ENCODE assay signal across 9 mouse cellular contexts in genomic region chr11:70651391-70651790, GRCm38 (mm10). TPM values are rescaled to one million over a fixed set of nuclear protein-coding genes. Genes with fewer than 3 reads are reported as not detected.
DNase-seq lines count a peak whose midpoint lies in the region; ATAC-seq and TF ChIP-seq lines count a peak whose summit lies in the region.
"Had no signal": no experiment of that assay in that cellular context is flagged by ENCODE, and none has a peak within 500 bp of the region (broad histone marks: within the 10 kb centered on the region; RNA-seq: fewer than 3 reads in every experiment).

No protein-coding gene starts in this region.

- peak; percentile 73 for DNase-seq in CH12.LX (ENCODE audit: extremely low read depth)
- DNase-seq in left cerebral cortex, postnatal 10 days (ENCODE audit: extremely low spot score in 1 of 2, low spot score in 2 of 2): no peak
- no peak for DNase-seq in right cerebral cortex, adult 18-20 months
- DNase-seq in right cerebral cortex, postnatal 25 days: no peak

- H3K4me1 ChIP-seq in hindbrain, embryonic 13.5 days (replicated peaks): peaks cover 69% of the 10 kb centered on the region
- H3K4me1 ChIP-seq in hindbrain, embryonic 12.5 days: peaks cover 50% of the 10 kb centered on the region
- H3K4me1 ChIP-seq in CH12.LX (ENCODE audit: control insufficient read depth in 1 of 2, insufficient read depth in 2 of 2): peaks cover 18 to 47% of the 10 kb centered on the region in 2 experiments
- H3K4me1 ChIP-seq in embryonic facial prominence, embryonic 12.5 days: peaks cover 37% of the 10 kb centered on the region
- peaks cover 70% of the 10 kb centered on the region for H3K4me1 ChIP-seq in liver, embryonic 12.5 days

- peaks cover 39% of the 10 kb centered on the region for H3K36me3 ChIP-seq in hindbrain, embryonic 13.5 days
- H3K36me3 ChIP-seq in hindbrain, embryonic 12.5 days: peaks cover 37% of the 10 kb centered on the region
- H3K36me3 ChIP-seq in CH12.LX (replicated peaks in 1 of 2; ENCODE audit: control insufficient read depth in 1 of 2, insufficient read depth in 1 of 2, low read length in 1 of 2): peaks cover 38 to 49% of the 10 kb centered on the region in 2 experiments
- peaks cover 43% of the 10 kb centered on the region for H3K36me3 ChIP-seq in embryonic facial prominence, embryonic 12.5 days
- H3K36me3 ChIP-seq in liver, embryonic 12.5 days: peaks cover 47% of the 10 kb centered on the region

- no peaks in the 10 kb centered on the region for H3K27me3 ChIP-seq in hindbrain, embryonic 13.5 days
- no peaks in the 10 kb centered on the region for H3K27me3 ChIP-seq in hindbrain, embryonic 12.5 days
- H3K27me3 ChIP-seq in CH12.LX (replicated peaks): no peaks in the 10 kb centered on the region
- no peaks in the 10 kb centered on the region for H3K27me3 ChIP-seq in embryonic facial prominence, embryonic 12.5 days
- 0 out of 2 replicates have a peak, but pooled peaks cover 3% of the 10 kb centered on the region for H3K27me3 ChIP-seq in liver, embryonic 12.5 days (replicated peaks)

- no peaks in the 10 kb centered on the region for H3K9me3 ChIP-seq in hindbrain, embryonic 13.5 days
- no peaks in the 10 kb centered on the region for H3K9me3 ChIP-seq in hindbrain, embryonic 12.5 days (replicated peaks)
- H3K9me3 ChIP-seq in CH12.LX (replicated peaks; ENCODE audit: low read length): no peaks in the 10 kb centered on the region
- H3K9me3 ChIP-seq in embryonic facial prominence, embryonic 12.5 days: no peaks in the 10 kb centered on the region
- H3K9me3 ChIP-seq in liver, embryonic 12.5 days (replicated peaks): no peaks in the 10 kb centered on the region

- peaks cover 70% of the 10 kb centered on the region for H3K79me2 ChIP-seq in CH12.LX (replicated peaks; ENCODE audit: control insufficient read depth, extremely low read depth, insufficient read depth, poor library complexity, severe bottlenecking)

- H3K4me2 ChIP-seq in hindbrain, embryonic 13.5 days: peak overlapping the region; percentile 10; the same call in 1 of the 2 replicates
- no peak overlapping the region for H3K4me2 ChIP-seq in hindbrain, embryonic 12.5 days (replicated peaks)
- peak overlapping the region; percentile 87; the same call in 1 of the 2 replicates for H3K4me2 ChIP-seq in CH12.LX (ENCODE audit: insufficient read depth, low read depth, poor library complexity, severe bottlenecking)
- H3K4me2 ChIP-seq in embryonic facial prominence, embryonic 12.5 days (replicated peaks): peak overlapping the region; percentile 97; the same call in 1 of the 2 replicates
- H3K4me2 ChIP-seq in liver, embryonic 12.5 days: peak overlapping the region; percentile 93

- no peak overlapping the region for H3K27ac ChIP-seq in hindbrain, embryonic 13.5 days
- H3K27ac ChIP-seq in hindbrain, embryonic 12.5 days: no peak overlapping the region
- H3K27ac ChIP-seq in CH12.LX (ENCODE audit: insufficient read depth, low read depth): 0 out of 2 replicates have a peak overlapping the region, but pooled peaks have one; percentile 2
- no peak overlapping the region for H3K27ac ChIP-seq in embryonic facial prominence, embryonic 12.5 days
- H3K27ac ChIP-seq in liver, embryonic 12.5 days: peak overlapping the region; percentile 99
- H3K27ac ChIP-seq: left cerebral cortex, adult 2 months had no signal

- TF ChIP-seq EP300 in CH12.LX (IDR thresholded peaks at IDR 0.05; ENCODE audit: low read length): peak; percentile 61; the same call in 1 of the 2 replicates

- 86% methylated on average over 2 of the region's 2 CpGs for WGBS in hindbrain, embryonic 13.5 days
- 90% methylated on average over 2 of the region's 2 CpGs for WGBS in hindbrain, embryonic 12.5 days
- WGBS in embryonic facial prominence, embryonic 12.5 days: 68% methylated on average over 2 of the region's 2 CpGs
- WGBS in liver, embryonic 12.5 days (ENCODE audit: insufficient replicate concordance): 41% methylated on average over 2 of the region's 2 CpGs

- TF ChIP-seq RAD21 in CH12.LX (IDR thresholded peaks at IDR 0.05; ENCODE audit: low read depth, low read length): no peak

- peak overlapping the region; percentile 8; the same call in 1 of the 2 replicates for H3K4me3 ChIP-seq in hindbrain, embryonic 13.5 days
- H3K4me3 ChIP-seq in hindbrain, embryonic 12.5 days: no peak overlapping the region
- peak overlapping the region in 1 of 3 experiments; percentile 26 for H3K4me3 ChIP-seq in CH12.LX (replicated peaks in 1 of 3; ENCODE audit: low read depth in 2 of 3, low read length in 2 of 3, poor library complexity in 1 of 3)
- no peak overlapping the region for H3K4me3 ChIP-seq in embryonic facial prominence, embryonic 12.5 days
- H3K4me3 ChIP-seq in liver, embryonic 12.5 days: peak overlapping the region; percentile 29
- H3K4me3 ChIP-seq: left cerebral cortex, adult 2 months had no signal

- dilution Hi-C loops in CH12.LX (cut with MboI; ENCODE audit: extremely low pct_ligation_motif_present, extremely low pct_unique_long_range_greater_than_20kb, low sequenced_read_pairs): no loop called here

- H3K9ac ChIP-seq in hindbrain, embryonic 13.5 days: no peak overlapping the region
- H3K9ac ChIP-seq in hindbrain, embryonic 12.5 days: no peak overlapping the region
- H3K9ac ChIP-seq in CH12.LX (ENCODE audit: insufficient read depth, low read depth): peak overlapping the region; percentile 99
- no peak overlapping the region for H3K9ac ChIP-seq in embryonic facial prominence, embryonic 12.5 days
- 0 out of 2 replicates have a peak overlapping the region, but pooled peaks have one; percentile 47 for H3K9ac ChIP-seq in liver, embryonic 12.5 days

- ATAC-seq in hindbrain, embryonic 13.5 days (ENCODE audit: low FRiP score): no peak
- no peak for ATAC-seq in hindbrain, embryonic 12.5 days (ENCODE audit: low FRiP score)
- no peak for ATAC-seq in embryonic facial prominence, embryonic 12.5 days (ENCODE audit: insufficient number of reproducible peaks, insufficient read depth, low FRiP score, low TSS enrichment)
- no peak for ATAC-seq in liver, embryonic 12.5 days

- no peak for TF ChIP-seq CTCF in CH12.LX (conservative IDR thresholded peaks at IDR 0.05 in 1 of 2, IDR thresholded peaks at IDR 0.05 in 1 of 2; ENCODE audit: low read depth in 2 of 2, low read length in 2 of 2)

- TF ChIP-seq POLR2A in CH12.LX (IDR thresholded peaks at IDR 0.05; ENCODE audit: low read depth, low read length): no peak

- intact Hi-C loops in left cerebral cortex, postnatal 10 days (cut with DNase I): no loop called here

- in situ Hi-C loops in CH12.LX (cut with MboI; ENCODE audit: low pct_ligation_motif_present, low pct_unique_long_range_greater_than_20kb, low sequenced_read_pairs): no loop called here

RNA-seq across cellular contexts. Expression of gene Pfn1, which starts 3.1 kb away (rescaled TPM):
- polyA plus RNA-seq in hindbrain, embryonic 13.5 days (2015; fragmentation: Nextera tagmentation; extraction: Ambion mirVana): 851 and 865 TPM in 2 replicates
- polyA plus RNA-seq in hindbrain, embryonic 12.5 days (2016; fragmentation: Nextera tagmentation; extraction: Ambion mirVana): 1,190 and 1,267 TPM in 2 replicates
- total RNA-seq in CH12.LX (2012; rRNA removed): 1,045 and 1,143 TPM in 2 replicates
- total RNA-seq in CH12.LX (2014; rRNA removed): 799 and 844 TPM in 2 replicates
- polyA plus RNA-seq in CH12.LX (2012; ENCODE audit: insufficient read length, low read depth): 2,575 and 2,624 TPM in 2 replicates
- polyA plus RNA-seq in embryonic facial prominence, embryonic 12.5 days (2016; fragmentation: Nextera tagmentation; extraction: Ambion mirVana): 1,467 and 1,498 TPM in 2 replicates
- 1,519 and 1,532 TPM in 2 replicates for polyA plus RNA-seq in liver, embryonic 12.5 days (2016; fragmentation: Nextera tagmentation; extraction: Ambion mirVana)
- total RNA-seq in left cerebral cortex, postnatal 10 days (2021): 100 to 1,000 TPM; 286 to 295 TPM

RNA-seq across cellular contexts. Expression of gene Slc25a11, which starts 4.1 kb away (rescaled TPM):
- polyA plus RNA-seq in hindbrain, embryonic 13.5 days (2015; fragmentation: Nextera tagmentation; extraction: Ambion mirVana): 159 and 173 TPM in 2 replicates
- polyA plus RNA-seq in hindbrain, embryonic 12.5 days (2016; fragmentation: Nextera tagmentation; extraction: Ambion mirVana): 145 and 148 TPM in 2 replicates
- total RNA-seq in CH12.LX (2012; rRNA removed) (96.9 and 99.0 TPM in 2 replicates), CH12.LX (2014; rRNA removed) (121 and 135 TPM in 2 replicates)
- polyA plus RNA-seq in CH12.LX (2012; ENCODE audit: insufficient read length, low read depth): 127 and 132 TPM in 2 replicates
- polyA plus RNA-seq in embryonic facial prominence, embryonic 12.5 days (2016; fragmentation: Nextera tagmentation; extraction: Ambion mirVana): 159 and 160 TPM in 2 replicates
- polyA plus RNA-seq in liver, embryonic 12.5 days (2016; fragmentation: Nextera tagmentation; extraction: Ambion mirVana): 77.3 and 83.3 TPM in 2 replicates
- 100 to 1,000 TPM; 112 to 121 TPM for total RNA-seq in left cerebral cortex, postnatal 10 days (2021)

RNA-seq across cellular contexts. Expression of gene Rnf167, which starts 4.4 kb away (rescaled TPM):
- polyA plus RNA-seq in hindbrain, embryonic 13.5 days (2015; fragmentation: Nextera tagmentation; extraction: Ambion mirVana): 109 TPM in 2 replicates
- polyA plus RNA-seq in hindbrain, embryonic 12.5 days (2016; fragmentation: Nextera tagmentation; extraction: Ambion mirVana): 96.0 and 102 TPM in 2 replicates
- total RNA-seq in CH12.LX (2012; rRNA removed) (23.5 and 24.0 TPM in 2 replicates), CH12.LX (2014; rRNA removed) (24.1 and 25.5 TPM in 2 replicates)
- polyA plus RNA-seq in CH12.LX (2012; ENCODE audit: insufficient read length, low read depth): 28.0 and 31.7 TPM in 2 replicates
- polyA plus RNA-seq in embryonic facial prominence, embryonic 12.5 days (2016; fragmentation: Nextera tagmentation; extraction: Ambion mirVana): 96.5 and 104 TPM in 2 replicates
- 73.6 and 86.1 TPM in 2 replicates for polyA plus RNA-seq in liver, embryonic 12.5 days (2016; fragmentation: Nextera tagmentation; extraction: Ambion mirVana)
- total RNA-seq in left cerebral cortex, postnatal 10 days (2021): 10 to 100 TPM; 62.2 to 62.7 TPM

RNA-seq across cellular contexts. Expression of gene Eno3, which starts 5.6 kb away (rescaled TPM):
- 7.1 and 9.2 TPM in 2 replicates for polyA plus RNA-seq in hindbrain, embryonic 13.5 days (2015; fragmentation: Nextera tagmentation; extraction: Ambion mirVana)
- polyA plus RNA-seq in hindbrain, embryonic 12.5 days (2016; fragmentation: Nextera tagmentation; extraction: Ambion mirVana): 14.9 and 18.5 TPM in 2 replicates
- total RNA-seq in CH12.LX (2012; rRNA removed) (11.0 and 11.2 TPM in 2 replicates), CH12.LX (2014; rRNA removed) (22.9 and 23.0 TPM in 2 replicates)
- polyA plus RNA-seq in CH12.LX (2012; ENCODE audit: insufficient read length, low read depth): 26.4 and 27.5 TPM in 2 replicates
- 20.1 and 27.9 TPM in 2 replicates for polyA plus RNA-seq in embryonic facial prominence, embryonic 12.5 days (2016; fragmentation: Nextera tagmentation; extraction: Ambion mirVana)
- polyA plus RNA-seq in liver, embryonic 12.5 days (2016; fragmentation: Nextera tagmentation; extraction: Ambion mirVana): 6.7 and 7.6 TPM in 2 replicates
- total RNA-seq in left cerebral cortex, postnatal 10 days (2021): 10 to 100 TPM in 1 of 2 experiments, 1 to 10 TPM in 1; 9.2 to 10.9 TPM

RNA-seq across cellular contexts. Expression of gene Gp1ba, which starts 12.5 kb away (rescaled TPM):
- 0.16 and 0.21 TPM in 2 replicates for polyA plus RNA-seq in hindbrain, embryonic 13.5 days (2015; fragmentation: Nextera tagmentation; extraction: Ambion mirVana)
- 0.10 and 0.38 TPM in 2 replicates for polyA plus RNA-seq in hindbrain, embryonic 12.5 days (2016; fragmentation: Nextera tagmentation; extraction: Ambion mirVana)
- 0.25 TPM in 2 replicates for total RNA-seq in CH12.LX (2012; rRNA removed)
- total RNA-seq in CH12.LX (2014; rRNA removed): not detected in 2 replicates
- 0.84 and 1.1 TPM in 2 replicates for polyA plus RNA-seq in CH12.LX (2012; ENCODE audit: insufficient read length, low read depth)
- 0.15 and 0.27 TPM in 2 replicates for polyA plus RNA-seq in embryonic facial prominence, embryonic 12.5 days (2016; fragmentation: Nextera tagmentation; extraction: Ambion mirVana)
- 5.5 and 5.6 TPM in 2 replicates for polyA plus RNA-seq in liver, embryonic 12.5 days (2016; fragmentation: Nextera tagmentation; extraction: Ambion mirVana)
- total RNA-seq in left cerebral cortex, postnatal 10 days (2021): not detected
- total RNA-seq: left cerebral cortex, adult 2 months had no signal

Comparison
In these comparisons a context has a peak if more than half of its experiments do, and no peak if none do; other contexts are left out.
1. H3K4me3 ChIP-seq: peak in hindbrain, embryonic 13.5 days (single experiment) and liver, embryonic 12.5 days (single experiment); none in hindbrain, embryonic 12.5 days (single experiment) and embryonic facial prominence, embryonic 12.5 days (single experiment).
2. H3K27ac ChIP-seq: peak in CH12.LX (single experiment) and liver, embryonic 12.5 days (single experiment); none in hindbrain, embryonic 13.5 days (single experiment), hindbrain, embryonic 12.5 days (single experiment) and embryonic facial prominence, embryonic 12.5 days (single experiment).
3. H3K9ac ChIP-seq: peak in CH12.LX (single experiment) and liver, embryonic 12.5 days (single experiment); none in hindbrain, embryonic 13.5 days (single experiment), hindbrain, embryonic 12.5 days (single experiment) and embryonic facial prominence, embryonic 12.5 days (single experiment).